Mouse (Mus musculus) C2C12 (cell line): ENCODE results near the gene Pan3. TPM values are rescaled to one million over a fixed set of nuclear protein-coding genes. Genes with fewer than 3 reads are reported as not detected.

ENCODE experiments used
- H3K27me3 ChIP-seq: one replicate; pipeline ENCODE4 v1.6.1; 2011; ENCODE audit not compliant: control insufficient read depth, insufficient read depth, insufficient read length
- H3K36me3 ChIP-seq: one replicate; pipeline ENCODE4 v1.6.1; 2011; ENCODE audit not compliant: control insufficient read depth, insufficient read depth
- H3K4me3 ChIP-seq: one replicate; pipeline ENCODE4 v1.5.1; 2011; ENCODE audit warnings: mild to moderate bottlenecking, control low read depth; ENCODE audit not compliant: poor library complexity, insufficient read depth, severe bottlenecking
- H3K79me2 ChIP-seq: one replicate; pipeline ENCODE4 v1.6.1; 2011; ENCODE audit not compliant: control insufficient read depth, insufficient read depth
- H3K79me3 ChIP-seq: one replicate; pipeline ENCODE4 v1.6.1; 2011; ENCODE audit warnings: low read depth, control low read depth
- H3ac ChIP-seq: one replicate; pipeline ENCODE3; 2011; ENCODE audit warnings: low read depth; ENCODE audit not compliant: control insufficient read depth, insufficient read length
- CEBPB ChIP-seq: IDR thresholded peaks from one replicate; pipeline ENCODE4 v1.6.1; 2011; ENCODE audit warnings: low read depth, mild to moderate bottlenecking, control low read depth, moderate library complexity
- CTCF ChIP-seq: IDR thresholded peaks from one replicate; pipeline ENCODE4 v1.5.1; 2011; ENCODE audit not compliant: control insufficient read depth, insufficient read depth, insufficient read length
- FOSL1 ChIP-seq: IDR thresholded peaks from one replicate; pipeline ENCODE4 v1.8.0; 2011; ENCODE audit warnings: mild to moderate bottlenecking, low read length; ENCODE audit not compliant: poor library complexity, insufficient read depth, severe bottlenecking
- MAX ChIP-seq: IDR thresholded peaks from one replicate; pipeline ENCODE4 v1.6.1; 2011; ENCODE audit warnings: mild to moderate bottlenecking, control low read depth
- MYOD1 ChIP-seq: IDR thresholded peaks from one replicate; pipeline ENCODE4 v1.6.1; 2011; ENCODE audit warnings: low read depth; ENCODE audit not compliant: control insufficient read depth, insufficient read length
- MYOG ChIP-seq: IDR thresholded peaks from one replicate; pipeline ENCODE4 v1.6.1; 2011; ENCODE audit not compliant: control insufficient read depth, insufficient read length; ENCODE audit errors: extremely low read depth
- USF1 ChIP-seq: IDR thresholded peaks from one replicate; pipeline ENCODE4 v1.6.1; 2011; ENCODE audit warnings: low read depth, mild to moderate bottlenecking, control low read depth, moderate library complexity
- polyA plus RNA-seq: library from polyadenylated mRNA; unstranded; fragments of >200 nt; fragmentation: generic; extraction: Trizol; gene quantifications from one replicate; pipeline ENCODE4 v1.2.1, GENCODE M21; 2012; ENCODE audit warnings: missing spikeins

Pan3 gene
- polyA plus RNA-seq, 1 experiment = 12.8 TPM

GRCm38 (mm10) chr5:147565444-147565843, 135.5 kb downstream of the Pan3 start:
- H3K36me3 ChIP-seq = no peaks in the 10 kb centered on the region
- H3ac ChIP-seq = no peak overlapping the region
- H3K79me3 ChIP-seq = no peaks in the 10 kb centered on the region
- TF ChIP-seq CTCF (no peak), MYOG (no peak), MYOD1 (no peak), USF1 (no peak), CEBPB (no peak), FOSL1 (no peak), MAX (no peak)
- H3K79me2 ChIP-seq = no peaks in the 10 kb centered on the region
- H3K27me3 ChIP-seq = no peaks in the 10 kb centered on the region
- H3K4me3 ChIP-seq = no peak overlapping the region

GRCm38 (mm10) chr5:147566335-147566734, 136.4 kb downstream of the Pan3 start:
- TF ChIP-seq MYOD1 = no peak
- TF ChIP-seq MYOG = no peak
- no peak for TF ChIP-seq USF1
- no peak for TF ChIP-seq FOSL1
- no peak for TF ChIP-seq CEBPB
- no peak for TF ChIP-seq MAX
- no peak for TF ChIP-seq CTCF
- H3K79me3 ChIP-seq = no peaks in the 10 kb centered on the region
- H3K4me3 ChIP-seq = no peak overlapping the region
- no peaks in the 10 kb centered on the region for H3K36me3 ChIP-seq
- H3K27me3 ChIP-seq = no peaks in the 10 kb centered on the region
- H3ac ChIP-seq = no peak overlapping the region
- no peaks in the 10 kb centered on the region for H3K79me2 ChIP-seq

DNA sequence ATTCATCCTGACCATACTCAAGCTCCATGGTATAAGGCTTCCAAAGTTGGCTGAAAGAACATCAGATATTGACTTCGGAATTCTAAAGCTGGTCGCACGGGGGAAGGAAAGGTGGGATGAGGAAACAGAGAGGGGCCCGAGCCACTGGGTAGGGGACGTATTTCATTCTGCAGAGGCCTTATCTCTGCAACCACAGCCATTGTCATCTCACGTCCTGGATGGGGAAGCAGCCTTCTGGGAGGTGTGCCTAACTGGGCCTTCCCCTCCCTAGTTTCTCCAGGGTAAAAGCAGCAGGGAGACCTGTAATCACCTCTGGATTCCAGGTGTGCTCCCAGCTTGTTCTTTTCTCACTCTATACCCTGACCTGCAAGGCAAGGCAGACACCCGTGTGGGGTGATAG, 142.7 kb downstream of the Pan3 start:
- Histone ChIP-seq H3K79me3 (no peaks in the 10 kb centered on the region), H3K36me3 (no peaks in the 10 kb centered on the region), H3K79me2 (no peaks in the 10 kb centered on the region), H3ac (no peak overlapping the region), H3K27me3 (no peaks in the 10 kb centered on the region), H3K4me3 (no peak overlapping the region)
- no peak for TF ChIP-seq CTCF
- no peak for TF ChIP-seq FOSL1
- TF ChIP-seq MYOD1 = no peak
- TF ChIP-seq CEBPB = no peak
- no peak for TF ChIP-seq USF1
- TF ChIP-seq MAX = no peak
- TF ChIP-seq MYOG = no peak

DNA sequence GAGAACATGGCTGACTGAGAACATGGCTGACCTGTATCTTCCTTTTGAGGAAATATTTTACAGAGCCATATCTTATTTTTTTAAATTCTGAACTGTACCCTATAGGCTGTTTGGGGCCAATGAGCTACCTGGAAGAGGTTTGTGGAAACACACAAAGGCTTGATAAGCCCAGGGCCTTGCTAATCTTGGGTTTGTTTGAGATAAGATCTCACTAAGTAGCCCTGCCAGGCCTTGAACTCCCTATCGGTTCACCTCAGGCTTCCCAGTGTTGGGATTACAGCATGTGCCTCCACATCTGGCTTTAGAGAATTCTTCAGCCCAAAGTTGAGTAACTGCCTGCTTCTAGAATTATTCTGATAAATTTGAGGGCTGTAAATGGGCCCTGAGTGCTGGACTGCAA, 143.6 kb downstream of the Pan3 start:
- H3K79me2 ChIP-seq = no peaks in the 10 kb centered on the region
- H3ac ChIP-seq = no peak overlapping the region
- no peaks in the 10 kb centered on the region for H3K36me3 ChIP-seq
- no peaks in the 10 kb centered on the region for H3K27me3 ChIP-seq
- H3K4me3 ChIP-seq = no peak overlapping the region
- TF ChIP-seq MYOD1 (no peak), CTCF (no peak)
- no peaks in the 10 kb centered on the region for H3K79me3 ChIP-seq

DNA sequence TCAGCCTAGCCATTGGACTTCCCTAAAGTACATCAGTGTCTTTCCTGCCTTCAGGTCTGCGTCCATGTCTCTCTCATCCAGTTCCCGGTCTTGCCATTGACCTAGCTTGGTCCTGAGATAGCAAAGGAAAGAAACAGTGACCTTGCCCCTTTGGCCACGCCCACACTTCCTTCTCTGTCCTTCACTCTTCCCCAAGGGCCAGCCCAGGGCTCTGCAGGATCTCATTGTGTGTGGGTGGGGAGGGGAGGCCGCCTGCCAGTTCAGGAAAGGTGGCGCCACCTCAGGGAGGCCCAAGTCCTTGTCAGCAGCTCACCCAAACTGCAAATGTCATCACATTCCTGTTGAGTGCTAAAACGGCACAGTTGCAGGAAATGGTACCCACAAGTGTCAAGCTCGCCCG, 144.6 kb downstream of the Pan3 start:
- Histone ChIP-seq H3ac (no peak overlapping the region), H3K27me3 (no peaks in the 10 kb centered on the region), H3K79me3 (no peaks in the 10 kb centered on the region), H3K4me3 (no peak overlapping the region), H3K36me3 (no peaks in the 10 kb centered on the region), H3K79me2 (no peaks in the 10 kb centered on the region)
- TF ChIP-seq USF1 (no peak), CEBPB (no peak), CTCF (no peak), MYOD1 (no peak), MAX (no peak), FOSL1 (no peak)

- Histone ChIP-seq H3K36me3 (no peaks in the 10 kb centered on the region), H3K79me3 (no peaks in the 10 kb centered on the region), H3K4me3 (no peak overlapping the region), H3ac (no peak overlapping the region), H3K27me3 (no peaks in the 10 kb centered on the region), H3K79me2 (no peaks in the 10 kb centered on the region)
- TF ChIP-seq USF1 (no peak), CTCF (no peak), MYOD1 (no peak), CEBPB (no peak), MAX (no peak), MYOG (no peak), FOSL1 (no peak)
These were observed 147.0 kb downstream of the Pan3 start for GRCm38 (mm10) chr5:147577003-147577402.
